Mouse (Mus musculus): ENCODE measurements at regions not wholly inside any gene's neighbourhood (a gene's known extent, or its start where the extent isn't known, plus 50 kb on each side); places are given as distances from the start of the nearest gene placed in this dataset.

GRCm38 (mm10) chr10:126430346-126430745 lies 464.4 kb downstream of the Lrig3 start:
- no peak for ATAC-seq (ENCODE audit: low FRiP score, low TSS enrichment)
- WGBS, result 89% methylated on average over 8 of the region's 8 CpGs
- Histone ChIP-seq H3K9ac (replicated peaks; ENCODE audit: low read length) (no peak overlapping the region), H3K36me3 (ENCODE audit: control insufficient read depth, insufficient read depth, low read length) (no peaks in the 10 kb centered on the region), H3K27ac (replicated peaks; ENCODE audit: low read depth, low read length) (no peak overlapping the region), H3K4me1 (ENCODE audit: control insufficient read depth, insufficient read depth, low read length) (no peaks in the 10 kb centered on the region), H3K4me3 (replicated peaks; ENCODE audit: low read depth, low read length) (no peak overlapping the region), H3K27me3 (ENCODE audit: control insufficient read depth, insufficient read depth, low read length) (no peaks in the 10 kb centered on the region), H3K4me2 (ENCODE audit: low read length) (no peak overlapping the region), H3K9me3 (ENCODE audit: control insufficient read depth, low read length) (no peaks in the 10 kb centered on the region)
- no peak for DNase-seq

- Histone ChIP-seq H3K4me2 (ENCODE audit: low read length) (no peak overlapping the region), H3K36me3 (ENCODE audit: control insufficient read depth, insufficient read depth, low read length) (no peaks in the 10 kb centered on the region), H3K4me1 (ENCODE audit: control insufficient read depth, insufficient read depth, low read length) (no peaks in the 10 kb centered on the region), H3K9ac (replicated peaks; ENCODE audit: low read length) (no peak overlapping the region), H3K27ac (replicated peaks; ENCODE audit: low read depth, low read length) (no peak overlapping the region), H3K9me3 (ENCODE audit: control insufficient read depth, low read length) (no peaks in the 10 kb centered on the region), H3K4me3 (replicated peaks; ENCODE audit: low read depth, low read length) (no peak overlapping the region), H3K27me3 (ENCODE audit: control insufficient read depth, insufficient read depth, low read length) (no peaks in the 10 kb centered on the region)
- DNase-seq (no peak), ATAC-seq (ENCODE audit: low FRiP score, low TSS enrichment) (no peak)
- WGBS, result 90% methylated on average over 1 of the region's 1 CpGs
Observed at GRCm38 (mm10) chr10:126429502-126429901, 463.5 kb downstream of the Lrig3 start.

GRCm38 (mm10) chr10:126422066-126422465 lies 456.1 kb downstream of the Lrig3 start:
- no peak overlapping the region for H3K27ac ChIP-seq (replicated peaks; ENCODE audit: low read depth, low read length)
- H3K36me3 ChIP-seq (ENCODE audit: control insufficient read depth, insufficient read depth, low read length), result no peaks in the 10 kb centered on the region
- no peak overlapping the region for H3K9ac ChIP-seq (replicated peaks; ENCODE audit: low read length)
- 58% methylated on average over 6 of the region's 6 CpGs for WGBS
- DNase-seq (peak; percentile 37), ATAC-seq (ENCODE audit: low FRiP score, low TSS enrichment) (no peak)
- H3K4me2 ChIP-seq (ENCODE audit: low read length), result no peak overlapping the region
- no peaks in the 10 kb centered on the region for H3K27me3 ChIP-seq (ENCODE audit: control insufficient read depth, insufficient read depth, low read length)
- H3K9me3 ChIP-seq (ENCODE audit: control insufficient read depth, low read length), result no peaks in the 10 kb centered on the region
- H3K4me3 ChIP-seq (replicated peaks; ENCODE audit: low read depth, low read length), result no peak overlapping the region
- no peaks in the 10 kb centered on the region for H3K4me1 ChIP-seq (ENCODE audit: control insufficient read depth, insufficient read depth, low read length)

- no peak overlapping the region for H3K4me2 ChIP-seq (ENCODE audit: low read length)
- no peak overlapping the region for H3K4me3 ChIP-seq (replicated peaks; ENCODE audit: low read depth, low read length)
- no peaks in the 10 kb centered on the region for H3K36me3 ChIP-seq (ENCODE audit: control insufficient read depth, insufficient read depth, low read length)
- ATAC-seq (ENCODE audit: low FRiP score, low TSS enrichment) (no peak), DNase-seq (no peak)
- 85% methylated on average over 7 of the region's 7 CpGs for whole genome bisulfite sequencing
- H3K27me3 ChIP-seq (ENCODE audit: control insufficient read depth, insufficient read depth, low read length), result no peaks in the 10 kb centered on the region
- H3K27ac ChIP-seq (replicated peaks; ENCODE audit: low read depth, low read length), result no peak overlapping the region
- H3K9ac ChIP-seq (replicated peaks; ENCODE audit: low read length), result no peak overlapping the region
- H3K4me1 ChIP-seq (ENCODE audit: control insufficient read depth, insufficient read depth, low read length), result no peaks in the 10 kb centered on the region
- no peaks in the 10 kb centered on the region for H3K9me3 ChIP-seq (ENCODE audit: control insufficient read depth, low read length)
Observed at GRCm38 (mm10) chr10:126413786-126414185, 447.8 kb downstream of the Lrig3 start.

- Histone ChIP-seq H3K9me3 (ENCODE audit: control insufficient read depth, low read length) (no peaks in the 10 kb centered on the region), H3K9ac (replicated peaks; ENCODE audit: low read length) (no peak overlapping the region), H3K27ac (replicated peaks; ENCODE audit: low read depth, low read length) (no peak overlapping the region; the same call in 1 of the 2 replicates), H3K27me3 (ENCODE audit: control insufficient read depth, insufficient read depth, low read length) (no peaks in the 10 kb centered on the region), H3K4me1 (ENCODE audit: control insufficient read depth, insufficient read depth, low read length) (no peaks in the 10 kb centered on the region), H3K4me3 (replicated peaks; ENCODE audit: low read depth, low read length) (no peak overlapping the region), H3K4me2 (ENCODE audit: low read length) (no peak overlapping the region), H3K36me3 (ENCODE audit: control insufficient read depth, insufficient read depth, low read length) (no peaks in the 10 kb centered on the region)
- DNase-seq, result no peak
- WGBS, result 81% methylated on average over 2 of the region's 3 CpGs
- no peak for ATAC-seq (ENCODE audit: low FRiP score, low TSS enrichment)
Observed at GRCm38 (mm10) chr10:126392235-126392634, 426.3 kb downstream of the Lrig3 start.

- Histone ChIP-seq H3K36me3 (ENCODE audit: control insufficient read depth, insufficient read depth, low read length) (no peaks in the 10 kb centered on the region), H3K4me1 (ENCODE audit: control insufficient read depth, insufficient read depth, low read length) (no peaks in the 10 kb centered on the region), H3K4me2 (ENCODE audit: low read length) (no peak overlapping the region), H3K4me3 (replicated peaks; ENCODE audit: low read depth, low read length) (no peak overlapping the region), H3K27me3 (ENCODE audit: control insufficient read depth, insufficient read depth, low read length) (no peaks in the 10 kb centered on the region), H3K27ac (replicated peaks; ENCODE audit: low read depth, low read length) (no peak overlapping the region; the same call in 1 of the 2 replicates), H3K9ac (replicated peaks; ENCODE audit: low read length) (no peak overlapping the region), H3K9me3 (ENCODE audit: control insufficient read depth, low read length) (no peaks in the 10 kb centered on the region)
- peak; percentile 30 for DNase-seq
- 64% methylated on average over 6 of the region's 6 CpGs for WGBS
- ATAC-seq (ENCODE audit: low FRiP score, low TSS enrichment), result no peak
Observed at GRCm38 (mm10) chr10:126391770-126392169, 425.8 kb downstream of the Lrig3 start.

GRCm38 (mm10) chr10:126386430-126386829 lies 420.5 kb downstream of the Lrig3 start:
- DNase-seq (no peak), ATAC-seq (ENCODE audit: low FRiP score, low TSS enrichment) (no peak)
- no peaks in the 10 kb centered on the region for H3K4me1 ChIP-seq (ENCODE audit: control insufficient read depth, insufficient read depth, low read length)
- 73% methylated on average over 3 of the region's 3 CpGs for WGBS
- H3K4me2 ChIP-seq (ENCODE audit: low read length), result no peak overlapping the region
- H3K27me3 ChIP-seq (ENCODE audit: control insufficient read depth, insufficient read depth, low read length), result no peaks in the 10 kb centered on the region
- H3K9me3 ChIP-seq (ENCODE audit: control insufficient read depth, low read length), result no peaks in the 10 kb centered on the region
- no peaks in the 10 kb centered on the region for H3K36me3 ChIP-seq (ENCODE audit: control insufficient read depth, insufficient read depth, low read length)
- no peak overlapping the region for H3K9ac ChIP-seq (replicated peaks; ENCODE audit: low read length)
- no peak overlapping the region for H3K4me3 ChIP-seq (replicated peaks; ENCODE audit: low read depth, low read length)
- no peak overlapping the region for H3K27ac ChIP-seq (replicated peaks; ENCODE audit: low read depth, low read length)

GRCm38 (mm10) chr10:126385644-126386043 lies 419.7 kb downstream of the Lrig3 start:
- Histone ChIP-seq H3K4me3 (replicated peaks; ENCODE audit: low read depth, low read length) (no peak overlapping the region), H3K9me3 (ENCODE audit: control insufficient read depth, low read length) (no peaks in the 10 kb centered on the region), H3K27me3 (ENCODE audit: control insufficient read depth, insufficient read depth, low read length) (no peaks in the 10 kb centered on the region), H3K4me2 (ENCODE audit: low read length) (no peak overlapping the region), H3K27ac (replicated peaks; ENCODE audit: low read depth, low read length) (no peak overlapping the region), H3K4me1 (ENCODE audit: control insufficient read depth, insufficient read depth, low read length) (no peaks in the 10 kb centered on the region), H3K36me3 (ENCODE audit: control insufficient read depth, insufficient read depth, low read length) (no peaks in the 10 kb centered on the region), H3K9ac (replicated peaks; ENCODE audit: low read length) (no peak overlapping the region)
- DNase-seq (no peak), ATAC-seq (ENCODE audit: low FRiP score, low TSS enrichment) (no peak)
- 94% methylated on average over 6 of the region's 6 CpGs for WGBS

GRCm38 (mm10) chr10:126380381-126380780 lies 414.4 kb downstream of the Lrig3 start:
- Histone ChIP-seq H3K4me2 (ENCODE audit: low read length) (no peak overlapping the region), H3K27ac (replicated peaks; ENCODE audit: low read depth, low read length) (no peak overlapping the region), H3K4me1 (ENCODE audit: control insufficient read depth, insufficient read depth, low read length) (peaks cover 10% of the 10 kb centered on the region; the same call in 1 of the 2 replicates), H3K9ac (replicated peaks; ENCODE audit: low read length) (no peak overlapping the region), H3K36me3 (ENCODE audit: control insufficient read depth, insufficient read depth, low read length) (no peaks in the 10 kb centered on the region), H3K9me3 (ENCODE audit: control insufficient read depth, low read length) (no peaks in the 10 kb centered on the region), H3K27me3 (ENCODE audit: control insufficient read depth, insufficient read depth, low read length) (no peaks in the 10 kb centered on the region), H3K4me3 (replicated peaks; ENCODE audit: low read depth, low read length) (no peak overlapping the region)
- no peak for DNase-seq
- no peak for ATAC-seq (ENCODE audit: low FRiP score, low TSS enrichment)
- WGBS, result 88% methylated on average over 2 of the region's 2 CpGs

Data from midbrain, embryonic 14.5 days (tissue).